Mouse (Mus musculus) activated CD4-positive, CD25-positive, alpha-beta regulatory T cell, adult 4 months (primary cell): ENCODE measurements around the gene Podnl1. TPM values are rescaled to one million over a fixed set of nuclear protein-coding genes. Genes with fewer than 3 reads are reported as not detected.

ENCODE experiments used
- ATAC-seq: one replicate; pipeline ENCODE4 v1.8.0; 2017
- polyA plus RNA-seq, 2 experiments: library from polyadenylated mRNA; unstranded; fragments of 100-300 nt; shearing (Covaris generic); gene quantifications; one replicate each; pipeline ENCODE4 v1.2.1; 2017

The Podnl1 gene
- polyA plus RNA-seq, 2 experiments from 2014 or later = 8.2 to 9.0 TPM

DNA sequence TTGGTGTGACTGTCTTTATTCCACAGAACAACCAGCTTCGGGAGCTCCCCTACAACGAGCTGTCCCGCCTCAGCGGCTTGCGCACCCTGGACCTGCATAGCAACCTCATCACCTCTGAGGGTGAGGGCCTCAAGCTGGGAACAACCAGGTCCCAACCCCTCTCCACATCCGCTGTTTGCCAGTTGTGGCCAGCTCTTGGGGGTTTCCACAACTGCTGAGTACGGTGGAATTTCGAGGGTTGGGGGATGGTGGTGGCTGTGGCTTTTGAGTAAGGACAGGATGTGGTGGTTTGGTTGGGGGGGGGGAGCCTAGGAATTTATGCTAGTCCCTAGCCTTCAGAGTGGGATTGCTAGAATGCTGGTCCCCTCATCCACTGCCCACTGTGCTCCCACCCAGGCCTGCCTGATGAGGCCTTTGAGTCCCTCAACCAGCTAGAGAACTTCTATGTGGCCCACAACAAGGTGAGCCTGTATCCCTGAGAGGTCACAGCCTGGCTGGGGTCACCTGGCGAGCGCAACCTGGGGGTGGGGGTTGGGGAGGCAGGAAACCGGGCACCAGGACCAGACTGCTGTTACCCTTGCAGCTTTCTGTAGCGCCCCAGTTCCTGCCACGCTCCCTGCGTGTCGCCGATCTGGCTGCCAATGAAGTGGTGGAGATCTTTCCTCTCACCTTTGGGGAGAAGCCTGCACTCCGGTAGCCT is 1.6 kb downstream of the Podnl1 start:
- ATAC-seq = peak; percentile 92

GRCm38 (mm10) chr8:84128277-84128676 is 2.5 kb downstream of the Podnl1 start:
- peak; percentile 5 for ATAC-seq

- ATAC-seq = no peak
Measured at GRCm38 (mm10) chr8:84130806-84131205, 5.0 kb downstream of the Podnl1 start.

GRCm38 (mm10) chr8:84132225-84132624 is 6.4 kb downstream of the Podnl1 start:
- no peak for ATAC-seq

DNA sequence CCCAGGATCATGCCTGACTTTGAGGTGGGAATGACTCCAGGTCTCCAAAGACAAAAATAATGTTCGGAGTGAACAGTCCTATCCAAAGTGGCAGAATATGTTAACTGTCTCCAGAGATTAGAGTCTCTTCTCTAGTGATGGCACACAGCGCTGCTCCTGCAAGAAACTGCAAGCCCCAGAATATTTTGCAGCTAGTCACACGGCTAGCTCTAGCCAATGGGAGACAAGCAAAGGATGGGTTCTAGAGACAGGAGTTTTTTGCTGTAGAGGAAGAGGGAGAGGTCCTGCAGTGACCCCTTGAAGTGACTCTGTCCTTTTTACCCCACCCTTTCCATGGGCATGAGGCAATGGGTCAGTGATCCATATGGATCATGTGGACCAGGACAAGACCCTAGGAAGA is 12.1 kb downstream of the Podnl1 start:
- ATAC-seq = no peak

DNA sequence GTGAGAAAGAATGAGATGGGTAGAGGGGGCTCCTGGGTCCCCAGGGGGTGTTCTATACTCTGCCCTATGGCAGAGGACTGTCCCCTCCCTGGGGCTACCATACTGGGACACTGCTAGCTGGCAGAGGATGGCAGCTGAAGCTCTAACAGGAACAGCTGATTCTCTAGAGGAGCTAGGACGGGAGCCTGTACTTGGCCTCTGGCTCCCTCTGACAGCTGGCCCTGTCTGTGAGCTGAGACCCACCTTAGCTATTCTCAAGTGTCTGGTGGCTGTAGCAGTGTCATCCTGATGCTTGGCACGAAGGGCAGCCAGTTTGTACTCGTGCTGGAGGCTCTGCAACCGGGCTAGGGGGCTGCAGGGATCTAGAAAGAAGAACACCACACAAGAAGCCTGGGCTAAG is 15.0 kb downstream of the Podnl1 start:
- ATAC-seq = no peak

DNA sequence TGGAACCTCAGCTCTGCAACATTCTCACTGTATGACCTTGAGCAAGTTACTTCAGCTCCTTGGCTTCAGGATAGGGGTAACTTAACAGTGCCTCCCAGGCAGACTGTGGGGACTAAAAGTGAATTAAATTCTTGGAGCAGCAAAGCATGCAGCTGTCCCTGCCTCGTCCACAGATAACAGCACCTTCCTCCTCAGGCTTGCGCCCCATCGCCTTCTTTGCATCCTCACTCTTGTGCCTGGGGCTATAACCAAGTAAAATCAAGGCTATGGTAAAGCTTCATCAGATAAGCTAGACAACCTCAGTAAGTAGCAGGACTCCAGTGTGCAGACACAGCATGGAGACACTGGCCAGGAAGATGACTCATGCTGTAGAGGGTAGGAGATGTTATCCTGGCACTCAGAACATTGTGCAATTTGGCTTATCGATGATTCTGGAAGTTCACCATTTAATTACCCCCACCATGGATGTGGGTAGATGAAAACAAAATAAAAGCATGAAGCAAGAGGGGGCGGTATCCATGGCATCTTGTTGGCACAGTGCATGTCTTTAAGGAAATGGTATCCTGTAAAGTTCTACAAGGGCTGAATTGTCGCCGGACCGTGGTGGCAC is 19.0 kb downstream of the Podnl1 start:
- ATAC-seq = no peak

DNA sequence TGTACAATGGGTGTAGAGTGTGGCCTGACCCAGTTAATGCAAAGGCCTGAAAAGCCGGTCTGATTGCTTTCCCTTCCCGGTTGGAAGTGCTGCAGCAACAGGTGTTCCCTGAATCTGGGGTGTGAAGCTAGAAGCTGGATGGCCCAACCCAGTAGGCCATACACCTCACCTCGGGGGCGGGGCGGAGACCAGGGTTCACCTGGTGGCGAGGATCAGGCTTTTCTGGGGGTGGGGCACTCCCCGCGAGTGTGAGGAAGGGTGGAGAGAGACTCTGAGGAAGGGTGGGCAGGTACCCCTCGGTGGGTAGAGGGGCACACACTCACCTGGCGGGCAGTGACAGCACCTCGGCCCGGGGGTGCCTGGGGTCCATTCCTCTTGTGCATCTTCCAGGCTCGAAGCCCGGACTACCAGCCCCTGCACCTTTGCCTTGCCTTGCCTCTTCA is 21.6 kb downstream of the Podnl1 start:
- peak; percentile 21 for ATAC-seq

DNA sequence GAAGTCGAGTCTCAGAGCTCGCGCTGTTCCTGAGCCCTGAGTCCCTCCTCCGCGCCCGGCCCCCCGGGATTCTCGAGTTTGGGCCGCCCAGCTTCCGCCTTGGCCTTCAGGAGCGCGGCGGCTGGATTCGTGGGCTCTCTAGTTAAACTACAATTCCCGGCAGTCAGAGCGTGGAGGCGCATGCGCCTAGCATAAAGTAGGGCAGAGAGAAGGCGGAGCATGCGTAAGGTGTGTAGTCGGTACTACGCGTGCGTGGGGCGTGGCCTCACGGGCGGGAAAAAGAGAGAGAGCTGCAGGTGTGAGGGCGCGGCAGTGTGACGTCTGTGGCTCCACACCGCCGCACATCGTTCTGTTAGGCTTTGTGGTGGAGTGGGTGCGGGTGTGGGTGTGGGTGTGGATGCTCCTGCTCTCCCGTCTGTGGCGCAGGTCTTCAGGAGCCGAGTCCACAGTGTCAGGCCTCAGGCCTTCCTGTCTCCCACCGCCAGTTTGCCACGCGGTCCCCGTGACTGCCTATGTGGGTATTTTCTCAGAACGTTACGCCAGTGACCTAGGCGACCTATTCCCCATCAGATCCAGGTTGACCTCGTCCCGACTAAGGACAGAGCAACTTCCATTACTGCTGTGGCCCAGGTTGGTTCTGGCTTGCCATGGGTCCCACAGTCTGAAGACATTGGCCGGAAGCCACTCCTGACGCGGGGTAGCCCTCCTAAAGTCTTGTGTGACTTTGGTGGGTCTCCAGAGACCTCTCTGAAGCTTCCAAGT is 22.2 kb downstream of the Podnl1 start, which contains the start of the genes Cc2d1a and 4930432K21Rik:
Gene Cc2d1a, minus strand, starts transcription at position 168 of the 762 bp plus-strand sequence.
Gene 4930432K21Rik, plus strand, starts transcription at position 257 of the 762 bp plus-strand sequence.
- ATAC-seq = peak; percentile 95

GRCm38 (mm10) chr8:84148531-84148850 is 22.7 kb downstream of the Podnl1 start:
- ATAC-seq = no peak

DNA sequence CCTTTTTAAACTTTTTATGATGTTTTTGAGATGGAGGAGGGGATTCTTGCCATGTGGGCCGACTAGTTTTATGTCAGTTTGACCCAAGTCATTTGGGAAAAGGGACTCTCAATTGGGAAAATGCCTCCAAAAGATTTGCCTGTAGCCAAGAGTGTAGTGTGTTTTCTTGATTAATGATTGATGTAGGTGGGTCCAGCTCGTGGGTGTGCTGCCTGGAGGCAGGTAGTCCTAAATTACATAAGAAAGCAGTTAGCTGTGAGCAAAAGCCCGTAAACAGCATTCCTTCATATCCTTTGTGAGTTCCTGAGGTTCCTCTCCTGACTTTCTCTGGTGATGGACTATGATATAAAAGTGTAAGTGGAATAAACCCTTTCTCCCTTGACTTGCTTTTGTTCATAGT is 23.4 kb downstream of the Podnl1 start:
- ATAC-seq = no peak

- no peak for ATAC-seq
Measured at GRCm38 (mm10) chr8:84157620-84158019, 31.8 kb downstream of the Podnl1 start.

DNA sequence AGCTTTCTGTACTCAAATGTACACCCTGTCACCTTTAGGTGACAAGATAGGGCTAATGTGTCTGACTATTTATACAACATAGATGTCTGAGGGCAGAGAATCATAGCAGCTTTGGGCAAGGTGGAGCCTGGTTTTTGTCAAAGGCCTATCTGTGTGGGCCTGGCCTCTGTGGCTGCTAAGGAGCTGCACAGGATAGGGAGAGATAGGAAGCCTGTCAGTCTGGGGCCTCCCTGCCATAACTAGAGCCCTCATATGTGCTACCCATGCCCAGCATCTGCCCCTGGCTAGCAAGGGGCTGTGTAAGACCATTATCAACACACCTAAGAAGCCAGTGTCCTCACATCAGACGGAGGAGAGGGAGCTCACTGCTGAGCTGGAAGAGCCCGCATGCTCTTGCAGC is 41.9 kb downstream of the Podnl1 start:
- no peak for ATAC-seq

DNA sequence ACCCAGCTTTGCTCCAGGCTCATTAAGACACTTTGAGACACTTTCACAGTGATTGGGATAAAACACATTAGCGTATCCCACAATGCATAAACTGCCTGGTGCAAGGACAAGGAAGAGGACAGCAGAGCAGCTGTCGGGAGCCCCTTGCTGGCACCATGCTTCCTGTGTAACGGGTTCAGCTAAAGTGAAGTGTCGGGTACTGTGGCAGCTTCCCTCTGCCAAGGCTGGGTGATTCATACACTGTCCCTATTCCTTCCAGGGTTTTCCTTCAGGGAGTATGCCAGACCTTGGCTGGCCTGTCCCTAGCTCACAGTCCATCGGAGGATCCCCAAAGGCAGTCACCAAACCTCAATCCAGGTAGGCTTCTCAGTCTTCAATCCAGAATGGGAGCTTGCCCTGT is 44.3 kb downstream of the Podnl1 start:
- ATAC-seq = no peak

DNA sequence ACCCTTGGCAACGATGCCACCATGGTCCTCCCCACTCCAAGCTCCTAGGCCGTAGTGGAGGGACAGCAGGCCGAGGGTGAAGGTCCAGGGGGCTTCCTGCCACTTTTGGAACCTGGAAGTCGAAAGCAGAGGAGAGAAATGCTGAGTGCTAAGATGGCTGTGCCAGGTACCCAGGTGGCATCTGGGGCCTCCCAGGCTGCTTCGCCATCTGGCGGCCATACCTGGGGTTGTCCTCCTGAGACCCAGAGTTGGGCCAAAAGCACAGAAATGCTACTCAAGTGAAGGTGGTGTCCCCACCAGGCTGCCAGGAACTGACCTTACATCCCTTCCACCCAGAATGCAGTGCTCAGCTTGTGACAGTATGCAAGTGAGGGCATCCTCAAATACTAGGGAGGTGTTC is 48.1 kb downstream of the Podnl1 start:
- ATAC-seq = peak; percentile 75

- no peak for ATAC-seq
Measured at GRCm38 (mm10) chr8:84176560-84176959, 50.8 kb downstream of the Podnl1 start.

DNA sequence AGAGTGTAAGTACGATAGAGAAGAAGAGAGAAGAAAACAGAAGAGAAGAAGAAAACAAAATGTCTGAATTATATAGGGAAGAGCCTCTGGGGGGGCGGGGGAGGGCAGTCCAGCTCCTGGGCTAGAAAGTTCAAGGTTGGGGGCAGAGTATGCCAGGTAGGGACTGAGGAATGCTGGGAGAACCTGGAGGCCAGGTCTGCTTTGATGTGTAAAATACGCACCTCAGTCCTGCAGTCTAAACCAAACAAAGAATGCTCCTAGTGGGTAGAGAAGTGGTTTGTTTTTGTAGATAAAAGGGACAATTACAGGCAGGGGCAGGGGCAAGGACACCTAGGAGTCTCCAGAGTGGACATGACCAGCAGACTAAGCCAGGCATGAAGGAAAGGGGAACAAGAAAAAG is 51.6 kb downstream of the Podnl1 start:
- no peak for ATAC-seq

- no peak for ATAC-seq
Measured at GRCm38 (mm10) chr8:84178592-84178991, 52.8 kb downstream of the Podnl1 start.

DNA sequence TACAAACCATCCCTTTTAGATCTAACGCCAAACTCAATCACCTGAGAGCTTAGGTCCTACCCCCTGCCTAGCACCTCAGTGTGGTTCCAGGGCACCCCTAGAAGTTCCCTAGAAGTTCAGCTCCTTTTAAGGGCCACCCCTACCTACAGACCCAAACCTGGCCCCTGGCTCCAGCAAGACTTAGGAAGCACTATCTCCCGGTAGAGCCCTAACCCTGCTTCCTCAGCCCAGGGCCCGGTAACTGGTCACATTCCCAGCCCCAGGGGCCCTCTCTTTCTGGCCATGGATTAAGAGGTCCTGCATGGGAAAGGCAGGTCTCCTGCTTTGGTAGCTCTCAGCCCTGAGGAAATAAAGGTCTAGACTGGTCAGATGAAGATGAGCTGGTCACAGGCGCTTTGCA is 54.2 kb downstream of the Podnl1 start:
- no peak for ATAC-seq

DNA sequence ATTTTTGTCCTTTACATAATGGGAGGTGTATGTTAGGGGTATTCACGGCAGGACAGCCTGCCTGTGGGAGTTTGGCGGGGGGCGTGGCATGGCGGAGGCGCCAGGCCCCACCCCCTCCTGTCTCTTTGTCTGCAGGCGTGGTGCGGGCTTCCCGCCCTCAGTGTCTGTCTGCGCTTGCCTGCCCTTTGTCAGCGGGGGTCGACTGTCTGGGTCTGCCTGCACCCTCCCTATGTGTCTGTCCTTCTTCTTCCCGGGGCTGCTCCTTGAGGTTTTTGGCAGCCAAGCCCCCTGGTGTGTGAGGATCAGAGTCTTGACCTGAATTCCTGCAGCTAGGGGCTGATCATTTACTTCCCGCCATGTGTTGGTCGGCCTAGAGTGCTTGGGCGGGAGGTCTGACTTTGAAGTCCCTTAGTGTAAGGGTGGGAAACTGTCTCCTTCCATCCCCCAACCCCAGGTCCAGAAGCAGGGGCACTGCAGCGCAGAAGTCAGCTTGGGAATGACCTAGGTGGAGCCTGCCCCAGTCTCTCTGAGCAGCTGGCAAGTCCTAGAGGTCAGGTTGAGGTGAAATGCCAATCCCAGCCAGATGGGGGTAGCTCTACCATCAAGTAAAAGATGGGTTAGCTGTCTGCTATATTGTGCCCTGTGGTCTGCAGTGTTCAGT is 54.9 kb downstream of the Podnl1 start:
- no peak for ATAC-seq
